In genomic region chr6:120464406-120464939, GRCm38 (mm10) we compare ENCODE assay signal across 7 mouse cellular contexts. TPM values are rescaled to one million over a fixed set of nuclear protein-coding genes. Genes with fewer than 3 reads are reported as not detected.
DNase-seq lines count a peak whose midpoint lies in the region; ATAC-seq lines count a peak whose summit lies in the region.

No protein-coding gene starts in this region.

- peaks cover 50% of the 10 kb centered on the region for H3K79me2 ChIP-seq in macrophage (ENCODE audit: inconsistent target)

- WGBS in lung, embryonic 15.5 days, result 41% methylated on average over 9 of the region's 9 CpGs
- WGBS in forebrain, embryonic 16.5 days, result 54% methylated on average over 9 of the region's 9 CpGs
- WGBS in macrophage (ENCODE audit: missing documents), result 21% methylated on average over 9 of the region's 9 CpGs

- DNase-seq in lung, adult 18-20 months, result no peak
- no peak for DNase-seq in urinary bladder, postnatal 10 days (ENCODE audit: low spot score)
- DNase-seq in right cerebral cortex, postnatal 14 days, result no peak

- no peak overlapping the region for H3K9ac ChIP-seq in lung, embryonic 15.5 days
- H3K9ac ChIP-seq in forebrain, embryonic 16.5 days (replicated peaks; ENCODE audit: low read depth, low read length), result no peak overlapping the region

- no peaks in the 10 kb centered on the region for H3K9me3 ChIP-seq in lung, embryonic 15.5 days
- no peaks in the 10 kb centered on the region for H3K9me3 ChIP-seq in forebrain, embryonic 16.5 days (ENCODE audit: control insufficient read depth, low read length)

- H3K27ac ChIP-seq in lung, embryonic 15.5 days, result no peak overlapping the region
- no peak overlapping the region for H3K27ac ChIP-seq in brown adipose tissue, adult 24 weeks (replicated peaks; ENCODE audit: low read depth, low read length)
- H3K27ac ChIP-seq in forebrain, embryonic 16.5 days (ENCODE audit: low read length), result no peak overlapping the region
- H3K27ac ChIP-seq in macrophage, result 0 out of 2 replicates have a peak overlapping the region, but pooled peaks have one; percentile 22

- H3K27me3 ChIP-seq in lung, embryonic 15.5 days, result peaks cover 31% of the 10 kb centered on the region
- H3K27me3 ChIP-seq in forebrain, embryonic 16.5 days (replicated peaks; ENCODE audit: control insufficient read depth, insufficient read depth, low read length), result peaks cover 10% of the 10 kb centered on the region

- peaks cover 19% of the 10 kb centered on the region for H3K4me1 ChIP-seq in lung, embryonic 15.5 days
- peaks cover 3% of the 10 kb centered on the region; the same call in 1 of the 2 replicates for H3K4me1 ChIP-seq in brown adipose tissue, adult 24 weeks (ENCODE audit: control insufficient read depth, insufficient read depth, insufficient read length, low read length)
- H3K4me1 ChIP-seq in forebrain, embryonic 16.5 days (replicated peaks; ENCODE audit: control insufficient read depth, insufficient read depth, low read length), result peaks cover 14% of the 10 kb centered on the region

- H3K36me3 ChIP-seq in lung, embryonic 15.5 days, result no peaks in the 10 kb centered on the region
- H3K36me3 ChIP-seq in forebrain, embryonic 16.5 days (ENCODE audit: control insufficient read depth, insufficient read depth), result no peaks in the 10 kb centered on the region
- no peaks in the 10 kb centered on the region for H3K36me3 ChIP-seq in macrophage (ENCODE audit: inconsistent target)

- H3K4me3 ChIP-seq in lung, embryonic 15.5 days, result peak overlapping the region; percentile 66
- H3K4me3 ChIP-seq in brown adipose tissue, adult 24 weeks (ENCODE audit: insufficient read depth, low read depth, low read length), result peak overlapping the region; percentile 68
- H3K4me3 ChIP-seq in forebrain, embryonic 16.5 days (replicated peaks; ENCODE audit: low read length), result no peak overlapping the region
- peak overlapping the region; percentile 57 for H3K4me3 ChIP-seq in macrophage (ENCODE audit: inconsistent target)

- ATAC-seq in lung, embryonic 15.5 days (ENCODE audit: borderline replicate concordance, extremely low read depth, low FRiP score, low TSS enrichment), result no peak
- ATAC-seq in forebrain, embryonic 16.5 days, result no peak

- H3K4me2 ChIP-seq in lung, embryonic 15.5 days, result peak overlapping the region; percentile 91
- peak overlapping the region; percentile 64 for H3K4me2 ChIP-seq in forebrain, embryonic 16.5 days (ENCODE audit: low read length)

RNA-seq across cellular contexts. Expression of gene Il17ra, which starts 1.4 kb away (rescaled TPM):
- 6.4 and 7.2 TPM in 2 replicates for polyA plus RNA-seq in lung, embryonic 15.5 days (2015; fragmentation: Nextera tagmentation; extraction: Ambion mirVana)
- polyA plus RNA-seq in brown adipose tissue, adult 24 weeks (2012; ENCODE audit: insufficient read depth, insufficient read length, missing spikeins), result 2.0 and 2.2 TPM in 2 replicates
- polyA plus RNA-seq in forebrain, embryonic 16.5 days (2015; fragmentation: Nextera tagmentation; extraction: Ambion mirVana), result 4.6 and 5.3 TPM in 2 replicates
- total RNA-seq in macrophage (2018; cell fraction: chromatin; rRNA removed), result 100 to 1,000 TPM in 9 of 26 experiments, 10 to 100 TPM in 17; 16.1 to 338 (median 55.1) TPM
- 100 to 1,000 TPM in 2 of 26 experiments, 10 to 100 TPM in 22, 1 to 10 TPM in 2; 6.7 to 150 (median 15.3) TPM for total RNA-seq in macrophage (2018; cell fraction: cytosol; rRNA removed)
- total RNA-seq in macrophage (2018; cell fraction: nucleus; rRNA removed), result 100 to 1,000 TPM in 9 of 26 experiments, 10 to 100 TPM in 17; 22.5 to 279 (median 75.0) TPM
- polyA plus RNA-seq in macrophage (2018), result 11.0 to 16.8 TPM (median 11.8 TPM) in 3 replicates

RNA-seq across cellular contexts. Expression of gene Tmem121b, which starts 29.1 kb away (rescaled TPM):
- 0.17 and 0.20 TPM in 2 replicates for polyA plus RNA-seq in lung, embryonic 15.5 days (2015; fragmentation: Nextera tagmentation; extraction: Ambion mirVana)
- polyA plus RNA-seq in brown adipose tissue, adult 24 weeks (2012; ENCODE audit: insufficient read depth, insufficient read length, missing spikeins), result not detected in 2 replicates
- polyA plus RNA-seq in forebrain, embryonic 16.5 days (2015; fragmentation: Nextera tagmentation; extraction: Ambion mirVana), result 3.3 and 3.5 TPM in 2 replicates
- under 1 TPM in 2 of 26 experiments, not detected in 24; 0.16 to 0.17 TPM for total RNA-seq in macrophage (2018; cell fraction: chromatin; rRNA removed)
- under 1 TPM in 8 of 26 experiments, not detected in 18; 0.03 to 0.05 (median 0.05) TPM for total RNA-seq in macrophage (2018; cell fraction: cytosol; rRNA removed)
- total RNA-seq in macrophage (2018; cell fraction: nucleus; rRNA removed), result under 1 TPM in 7 of 26 experiments, not detected in 19; 0.06 to 0.34 (median 0.16) TPM
- polyA plus RNA-seq in macrophage (2018), result not detected in 3 replicates
